Mouse (Mus musculus) ES-E14 (cell line): ENCODE data around the gene Klf4. TPM values are rescaled to one million over a fixed set of nuclear protein-coding genes. Genes with fewer than 3 reads are reported as not detected.

Experiments used
- DNase-seq: peaks from one replicate; pipeline ENCODE4 v3.0.0-alpha.2; 2013; ENCODE audit warnings: low read depth, low spot score
- H3K27ac ChIP-seq: 2 replicates; pipeline ENCODE4 v1.5.1; 2012; ENCODE audit warnings: low read depth, mild to moderate bottlenecking, low read length, moderate library complexity, mixed read lengths; ENCODE audit not compliant: poor library complexity, insufficient read depth, severe bottlenecking
- H3K36me3 ChIP-seq: 2 replicates; pipeline ENCODE4 v1.6.1; 2012; ENCODE audit warnings: mild to moderate bottlenecking, low read length, moderate library complexity, mixed read lengths; ENCODE audit not compliant: control insufficient read depth, poor library complexity, insufficient read depth, severe bottlenecking
- H3K4me1 ChIP-seq, 2 experiments: fragments of 150-350 bp in 1 of 2; sonication (generic) in 1 of 2; 2 replicates each; pipeline ENCODE4 v1.6.1; 2012; ENCODE audit warnings: low read length in 2 of 2, mild to moderate bottlenecking in 1 of 2, mixed read lengths in 1 of 2; ENCODE audit not compliant: control insufficient read depth in 2 of 2, insufficient read depth in 2 of 2, poor library complexity in 1 of 2
- H3K4me3 ChIP-seq, 2 experiments: fragments of 150-350 bp in 1 of 2; sonication (generic) in 1 of 2; 2 replicates each; pipeline ENCODE4 v1.5.1; 2012; ENCODE audit warnings: low read length in 2 of 2, low read depth in 1 of 2, mild to moderate bottlenecking in 1 of 2, mixed read lengths in 1 of 2; ENCODE audit not compliant: insufficient read depth in 1 of 2, poor library complexity in 1 of 2, severe bottlenecking in 1 of 2
- H3K9ac ChIP-seq: 2 replicates; pipeline ENCODE4 v1.6.1; 2012; ENCODE audit warnings: low read depth, mild to moderate bottlenecking, low read length, mixed read lengths; ENCODE audit not compliant: poor library complexity, insufficient read depth, severe bottlenecking
- H3K9me3 ChIP-seq: fragments of 150-350 bp; sonication (generic); 2 replicates; pipeline ENCODE4 v1.6.1; 2012; ENCODE audit warnings: low read depth, mild to moderate bottlenecking, low read length; ENCODE audit not compliant: control insufficient read depth, insufficient read depth
- CHD2 ChIP-seq: IDR thresholded peaks from 2 replicates; pipeline ENCODE4 v1.6.1; 2014; ENCODE audit warnings: mild to moderate bottlenecking, low read depth, low read length, inconsistent platforms
- HCFC1 ChIP-seq: IDR thresholded peaks from 2 replicates; pipeline ENCODE4 v1.6.1; 2012; ENCODE audit warnings: low read length, inconsistent platforms, borderline replicate concordance; ENCODE audit not compliant: insufficient read depth
- MAFK ChIP-seq: IDR thresholded peaks from 2 replicates; pipeline ENCODE4 v1.6.1; 2014; ENCODE audit warnings: mild to moderate bottlenecking, low read depth, low read length, inconsistent platforms; ENCODE audit not compliant: insufficient read depth
- ZC3H11A ChIP-seq: IDR thresholded peaks from 2 replicates; pipeline ENCODE4 v1.6.1; 2012; ENCODE audit warnings: low read depth, mild to moderate bottlenecking, inconsistent platforms, low read length, borderline replicate concordance
- ZNF384 ChIP-seq: IDR thresholded peaks from 2 replicates; pipeline ENCODE4 v1.6.1; 2012; ENCODE audit warnings: low read depth, low read length, inconsistent platforms
- in situ Hi-C, 2 experiments: fragments of 600-800 bp; cut with MboI; formaldehyde crosslinking; loops; one replicate each; pipeline ENCODE4 v1.15.1; 2025; ENCODE audit warnings: low sequenced_read_pairs in 2 of 2, inconsistent platforms in 1 of 2; ENCODE audit not compliant: unreplicated experiment in 2 of 2
- total RNA-seq: library from RNA; depleted of rRNA; stranded (reverse); fragments of 300-350 nt; gene quantifications from 2 replicates; pipeline ENCODE4 v1.2.3, GENCODE M21; 2012

Klf4 gene
- total RNA-seq, 1 experiment, result 55.6 TPM

DNA sequence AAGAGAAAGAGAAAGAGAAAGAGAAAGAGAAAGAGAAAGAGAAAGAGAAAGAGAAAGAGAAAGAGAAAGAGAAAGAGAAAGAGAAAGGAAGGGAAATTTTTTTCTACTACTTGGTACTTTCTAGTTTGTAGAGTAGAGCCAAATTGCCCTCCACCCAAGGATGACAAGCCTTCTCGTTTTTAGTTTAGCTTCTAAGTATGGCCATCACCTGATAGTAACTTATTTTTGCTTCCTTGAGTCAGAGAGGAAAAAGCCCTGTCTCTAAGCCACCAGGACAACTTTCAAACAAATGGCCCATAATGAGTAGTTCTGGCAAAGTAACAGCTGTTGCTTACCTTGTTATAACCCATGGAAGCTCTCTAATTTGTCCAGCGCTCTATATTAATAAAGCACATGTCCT lies 20.9 kb downstream of the Klf4 start:
- Histone ChIP-seq H3K4me1 (peaks cover 1 to 3% of the 10 kb centered on the region in 2 experiments; a peak in 2 of 4 replicates), H3K9me3 (no peaks in the 10 kb centered on the region), H3K27ac (no peak overlapping the region), H3K4me3 (no peak overlapping the region), H3K9ac (no peak overlapping the region), H3K36me3 (no peaks in the 10 kb centered on the region)
- no peak for DNase-seq
- TF ChIP-seq HCFC1, result no peak
- no peak for TF ChIP-seq MAFK
- no peak for TF ChIP-seq ZNF384
- no peak for TF ChIP-seq CHD2
- TF ChIP-seq ZC3H11A, result no peak
- in situ Hi-C loops, result no loop called here

DNA sequence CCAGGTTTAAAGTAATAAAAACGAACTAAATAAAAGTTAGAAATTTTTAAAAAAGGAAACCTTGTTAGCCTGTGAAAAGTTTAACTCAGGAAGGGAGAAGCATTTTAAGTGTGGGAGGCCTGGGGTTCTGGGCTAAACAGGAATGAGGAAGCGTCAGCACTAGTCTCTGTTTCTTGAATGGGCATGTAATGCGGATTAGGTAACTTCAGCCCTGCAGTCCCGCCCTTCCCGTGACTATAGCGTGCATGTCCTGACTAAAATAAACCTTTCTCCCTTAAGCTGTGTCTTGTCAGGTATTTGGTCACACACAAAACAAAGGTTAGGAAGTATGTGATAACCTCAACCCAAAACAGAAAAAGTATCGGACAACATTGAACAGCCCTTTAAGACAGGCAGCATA lies 23.6 kb downstream of the Klf4 start:
- Histone ChIP-seq H3K36me3 (no peaks in the 10 kb centered on the region), H3K4me3 (no peak overlapping the region), H3K9me3 (no peaks in the 10 kb centered on the region), H3K9ac (no peak overlapping the region), H3K27ac (no peak overlapping the region), H3K4me1 (0 out of 4 replicates have a peak, but pooled peaks cover 0 to 2% of the 10 kb centered on the region in 2 experiments)
- in situ Hi-C loops, result no loop called here
- DNase-seq, result no peak
- no peak for TF ChIP-seq ZC3H11A
- no peak for TF ChIP-seq HCFC1
- TF ChIP-seq ZNF384, result no peak
- no peak for TF ChIP-seq CHD2
- TF ChIP-seq MAFK, result no peak

DNA sequence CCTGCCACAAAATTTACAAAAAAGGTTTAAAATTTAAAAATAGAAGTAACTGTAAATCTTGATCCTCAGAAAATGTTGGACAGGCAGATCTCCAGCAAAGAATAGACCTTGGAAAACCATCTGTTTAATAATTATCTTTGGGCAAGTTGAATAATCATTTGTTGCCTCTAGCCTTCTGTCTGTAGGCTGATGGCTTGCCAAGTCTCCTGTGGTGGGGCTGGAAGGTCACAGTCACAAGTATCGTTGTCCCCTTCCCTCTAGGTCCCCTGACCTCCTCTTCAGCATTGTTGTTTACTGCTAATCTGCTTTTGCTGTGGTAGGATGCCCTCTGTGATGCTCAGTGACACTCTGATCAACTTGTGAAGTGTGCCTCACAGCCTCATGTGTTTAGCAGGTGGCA lies 33.6 kb downstream of the Klf4 start:
- no peak for DNase-seq
- Histone ChIP-seq H3K4me3 (no peak overlapping the region), H3K4me1 (0 out of 4 replicates have a peak, but pooled peaks cover 0 to 2% of the 10 kb centered on the region in 2 experiments), H3K9ac (no peak overlapping the region), H3K36me3 (no peaks in the 10 kb centered on the region), H3K9me3 (no peaks in the 10 kb centered on the region), H3K27ac (no peak overlapping the region)
- TF ChIP-seq MAFK (no peak), ZC3H11A (no peak), ZNF384 (no peak), HCFC1 (no peak), CHD2 (no peak)
- in situ Hi-C loops, result no loop called here

- no peak for TF ChIP-seq ZC3H11A
- no peak for TF ChIP-seq MAFK
- no peak for TF ChIP-seq ZNF384
- no peak for TF ChIP-seq HCFC1
- TF ChIP-seq CHD2, result no peak
- no peaks in the 10 kb centered on the region for H3K36me3 ChIP-seq
- in situ Hi-C loops, result no loop called here
- DNase-seq, result no peak
- 0 out of 4 replicates have a peak, but pooled peaks cover 0 to 2% of the 10 kb centered on the region in 2 experiments for H3K4me1 ChIP-seq
- no peak overlapping the region for H3K4me3 ChIP-seq
- no peaks in the 10 kb centered on the region for H3K9me3 ChIP-seq
- no peak overlapping the region for H3K27ac ChIP-seq
- no peak overlapping the region for H3K9ac ChIP-seq
These were observed 35.9 kb downstream of the Klf4 start for GRCm38 (mm10) chr4:55496416-55496815.

DNA sequence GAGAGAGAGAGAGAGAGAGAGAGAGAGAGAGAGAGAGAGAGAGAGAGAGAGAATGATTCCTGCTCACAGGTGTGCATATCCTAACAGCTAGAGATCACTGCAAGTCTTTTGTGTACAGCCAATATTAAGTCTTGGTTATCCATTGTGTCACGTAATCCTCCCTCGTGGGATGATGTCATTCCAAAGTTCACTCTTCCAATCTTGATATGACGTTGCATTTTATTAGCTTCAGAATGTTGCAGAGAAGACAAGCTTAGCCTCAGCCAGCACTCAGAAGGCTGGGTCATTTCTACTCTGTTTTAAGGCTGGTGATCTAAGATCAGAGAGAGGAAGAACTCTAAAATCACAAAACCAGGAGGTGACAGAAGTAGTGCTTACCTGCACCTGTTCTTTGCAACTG lies 39.0 kb downstream of the Klf4 start:
- H3K27ac ChIP-seq, result no peak overlapping the region
- in situ Hi-C loops, result no loop called here

More for the DNA sequence above, 39.0 kb downstream of the Klf4 start:
- no peaks in the 10 kb centered on the region for H3K36me3 ChIP-seq
- no peak for DNase-seq
- H3K4me3 ChIP-seq, result no peak overlapping the region
- no peaks in the 10 kb centered on the region for H3K4me1 ChIP-seq
- TF ChIP-seq MAFK (no peak), ZNF384 (no peak), HCFC1 (no peak), ZC3H11A (no peak), CHD2 (no peak)
- no peak overlapping the region for H3K9ac ChIP-seq
- H3K9me3 ChIP-seq, result no peaks in the 10 kb centered on the region
